Mouse (Mus musculus) hindbrain, embryonic 16.5 days (tissue): ENCODE results near the gene Usp19. TPM values are rescaled to one million over a fixed set of nuclear protein-coding genes. Genes with fewer than 3 reads are reported as not detected.

ENCODE experiments used
- ATAC-seq: fragments of 200-750 bp; cut with Nextera tagmentation; 2 replicates; pipeline ENCODE4 v1.8.0; 2017; ENCODE audit warnings: moderate TSS enrichment, moderate library complexity
- H3K27ac ChIP-seq: fragments of 300-500 bp; sonication (generic); 2 replicates; pipeline ENCODE4 v1.5.1; 2014; ENCODE audit warnings: low read depth, mild to moderate bottlenecking, control low read depth, low read length, moderate library complexity
- H3K27me3 ChIP-seq: fragments of 300-500 bp; sonication (generic); replicated peaks from 2 replicates; pipeline ENCODE4 v1.6.1; 2014; ENCODE audit warnings: low read length; ENCODE audit not compliant: control insufficient read depth, insufficient read depth
- H3K36me3 ChIP-seq: fragments of 300-500 bp; sonication (generic); 2 replicates; pipeline ENCODE4 v1.6.1; 2014; ENCODE audit warnings: mild to moderate bottlenecking, low read length, moderate library complexity, mixed read lengths; ENCODE audit not compliant: control insufficient read depth, insufficient read depth
- H3K4me1 ChIP-seq: fragments of 300-500 bp; sonication (generic); 2 replicates; pipeline ENCODE4 v1.6.1; 2014; ENCODE audit warnings: low read depth, low read length; ENCODE audit not compliant: control insufficient read depth, insufficient read depth
- H3K4me2 ChIP-seq: fragments of 300-500 bp; sonication (generic); 2 replicates; pipeline ENCODE4 v1.6.1; 2014; ENCODE audit warnings: mild to moderate bottlenecking, low read length, control low read depth, moderate library complexity
- H3K4me3 ChIP-seq: fragments of 300-500 bp; sonication (generic); 2 replicates; pipeline ENCODE4 v1.5.1; 2014; ENCODE audit warnings: mild to moderate bottlenecking, low read length, control low read depth, moderate library complexity
- H3K9ac ChIP-seq: fragments of 300-500 bp; sonication (generic); 2 replicates; pipeline ENCODE4 v1.6.1; 2014; ENCODE audit warnings: low read depth, mild to moderate bottlenecking, control low read depth, low read length, moderate library complexity
- H3K9me3 ChIP-seq: fragments of 300-500 bp; sonication (generic); 2 replicates; pipeline ENCODE4 v1.6.1; 2014; ENCODE audit warnings: mild to moderate bottlenecking, low read length, moderate library complexity; ENCODE audit not compliant: control insufficient read depth
- WGBS: fragments of 180-500 bp; shearing (Covaris S2); extraction: QIAGEN DNeasy Blood & Tissue Kit; methylation state at CpG from one replicate; pipeline ENCODE4 v1.1.7; 2014; 5-methylcytosine and 5-hydroxymethylcytosine counted together
- polyA plus RNA-seq: library from polyadenylated mRNA; unstranded; fragments of >200 nt; fragmentation: Nextera tagmentation; extraction: Ambion mirVana; gene quantifications from 2 replicates; pipeline ENCODE4 v1.2.1, GENCODE M21; 2015

Usp19 gene
- polyA plus RNA-seq, 1 experiment from 2014 or later: 56.3 TPM

DNA sequence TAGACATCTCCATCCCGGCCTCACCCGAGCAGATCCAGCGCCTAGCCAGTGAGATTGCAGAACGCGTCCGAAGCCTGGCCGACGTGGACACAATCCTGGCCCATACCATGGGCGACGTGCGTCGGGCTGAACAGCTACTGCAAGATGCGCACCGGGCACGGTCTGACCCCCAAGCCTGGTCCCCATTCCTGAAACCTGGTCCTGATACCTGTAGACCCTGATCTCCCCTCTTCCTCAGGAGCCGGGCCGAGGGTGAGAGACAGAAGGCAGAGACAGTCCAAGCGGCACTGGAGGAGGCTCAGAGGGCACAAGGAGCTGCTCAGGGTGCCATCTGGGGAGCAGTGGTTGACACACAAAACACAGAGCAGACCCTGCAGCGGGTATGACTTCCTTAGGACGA is 1.2 kb upstream of the Usp19 start:
- WGBS: 97% methylated on average over 20 of the region's 20 CpGs
- no peak overlapping the region for H3K9ac ChIP-seq
- H3K4me1 ChIP-seq: peaks cover 19% of the 10 kb centered on the region
- no peaks in the 10 kb centered on the region for H3K27me3 ChIP-seq
- H3K4me2 ChIP-seq: no peak overlapping the region
- 0 out of 2 replicates have a peak overlapping the region, but pooled peaks have one; percentile 19 for H3K27ac ChIP-seq
- no peaks in the 10 kb centered on the region for H3K9me3 ChIP-seq
- no peak for ATAC-seq
- H3K36me3 ChIP-seq: peaks cover 16% of the 10 kb centered on the region
- H3K4me3 ChIP-seq: no peak overlapping the region

GRCm38 (mm10) chr9:108489702-108490558 is 472 bp upstream of the Usp19 start:
- H3K36me3 ChIP-seq: peaks cover 23% of the 10 kb centered on the region
- peaks cover 19% of the 10 kb centered on the region for H3K4me1 ChIP-seq
- H3K4me3 ChIP-seq: peak overlapping the region; percentile 93
- WGBS: 61% methylated on average over 26 of the region's 26 CpGs
- peak overlapping the region; percentile 95 for H3K27ac ChIP-seq
- no peaks in the 10 kb centered on the region for H3K27me3 ChIP-seq
- peak; percentile 9; the same call in 1 of the 2 replicates for ATAC-seq
- no peaks in the 10 kb centered on the region for H3K9me3 ChIP-seq
- peak overlapping the region; percentile 59 for H3K4me2 ChIP-seq
- H3K9ac ChIP-seq: peak overlapping the region; percentile 94

GRCm38 (mm10) chr9:108491286-108491580 is 831 bp downstream of the Usp19 start:
- H3K4me1 ChIP-seq: peaks cover 19% of the 10 kb centered on the region
- peak overlapping the region; percentile 94 for H3K9ac ChIP-seq
- H3K9me3 ChIP-seq: no peaks in the 10 kb centered on the region
- no peaks in the 10 kb centered on the region for H3K27me3 ChIP-seq
- H3K4me2 ChIP-seq: peak overlapping the region; percentile 59
- H3K36me3 ChIP-seq: peaks cover 33% of the 10 kb centered on the region
- H3K27ac ChIP-seq: peak overlapping the region; percentile 95
- WGBS: 12% methylated on average over 12 of the region's 12 CpGs
- H3K4me3 ChIP-seq: peak overlapping the region; percentile 93
- no peak for ATAC-seq

DNA sequence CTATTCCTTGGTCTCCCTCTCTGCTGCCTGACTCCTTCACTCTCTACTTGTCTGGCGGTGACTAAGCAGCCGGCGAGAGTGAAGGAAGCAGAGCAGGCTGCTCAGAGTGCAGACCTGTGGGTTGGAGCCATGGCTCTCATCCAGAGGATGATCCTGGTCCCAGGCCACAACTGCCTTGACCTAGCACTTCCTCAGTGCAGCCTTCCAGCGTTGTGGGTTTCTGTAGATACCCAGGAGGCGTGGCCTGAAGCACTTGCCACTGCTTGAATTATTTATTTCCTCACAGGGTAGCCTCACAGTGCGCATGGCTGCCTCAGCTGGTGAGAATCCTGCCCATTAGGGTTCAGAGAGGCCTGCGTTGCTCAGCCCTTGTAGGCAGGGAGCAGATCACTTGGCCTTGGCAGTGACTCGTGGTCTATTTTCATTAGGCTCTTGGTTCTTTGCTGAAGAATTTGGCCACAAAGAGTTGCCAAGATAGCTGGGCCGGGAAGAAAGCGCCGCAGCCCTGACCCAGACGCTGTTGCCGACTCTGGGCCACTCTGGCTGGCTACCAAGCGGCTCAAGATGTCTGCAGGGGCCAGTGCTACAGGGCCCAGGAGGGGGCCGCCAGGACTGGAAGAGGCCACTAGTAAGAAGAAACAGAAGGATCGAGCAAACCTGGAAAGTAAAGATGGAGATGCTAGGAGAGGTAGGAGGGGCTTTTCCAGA is 1.8 kb downstream of the Usp19 start:
- Histone ChIP-seq H3K4me1 (peaks cover 19% of the 10 kb centered on the region), H3K4me2 (peak overlapping the region; percentile 59), H3K27me3 (no peaks in the 10 kb centered on the region), H3K36me3 (peaks cover 41% of the 10 kb centered on the region), H3K9me3 (no peaks in the 10 kb centered on the region), H3K27ac (no peak overlapping the region), H3K9ac (peak overlapping the region; percentile 94), H3K4me3 (peak overlapping the region; percentile 2)
- WGBS: 85% methylated on average over 16 of the region's 16 CpGs
- no peak for ATAC-seq

- H3K4me3 ChIP-seq: no peak overlapping the region
- WGBS: 98% methylated on average over 8 of the region's 8 CpGs
- no peak overlapping the region for H3K27ac ChIP-seq
- no peak for ATAC-seq
- peaks cover 19% of the 10 kb centered on the region for H3K4me1 ChIP-seq
- H3K9me3 ChIP-seq: no peaks in the 10 kb centered on the region
- no peak overlapping the region for H3K4me2 ChIP-seq
- H3K9ac ChIP-seq: no peak overlapping the region
- H3K27me3 ChIP-seq: no peaks in the 10 kb centered on the region
- peaks cover 48% of the 10 kb centered on the region for H3K36me3 ChIP-seq
Observed at GRCm38 (mm10) chr9:108493246-108493645, 2.8 kb downstream of the Usp19 start.

GRCm38 (mm10) chr9:108494146-108494825 is 3.9 kb downstream of the Usp19 start:
- Histone ChIP-seq H3K4me1 (peaks cover 19% of the 10 kb centered on the region), H3K36me3 (peaks cover 58% of the 10 kb centered on the region), H3K9me3 (no peaks in the 10 kb centered on the region), H3K27ac (no peak overlapping the region), H3K4me3 (no peak overlapping the region), H3K9ac (no peak overlapping the region), H3K4me2 (no peak overlapping the region), H3K27me3 (no peaks in the 10 kb centered on the region)
- 95% methylated on average over 19 of the region's 19 CpGs for WGBS
- ATAC-seq: no peak

DNA sequence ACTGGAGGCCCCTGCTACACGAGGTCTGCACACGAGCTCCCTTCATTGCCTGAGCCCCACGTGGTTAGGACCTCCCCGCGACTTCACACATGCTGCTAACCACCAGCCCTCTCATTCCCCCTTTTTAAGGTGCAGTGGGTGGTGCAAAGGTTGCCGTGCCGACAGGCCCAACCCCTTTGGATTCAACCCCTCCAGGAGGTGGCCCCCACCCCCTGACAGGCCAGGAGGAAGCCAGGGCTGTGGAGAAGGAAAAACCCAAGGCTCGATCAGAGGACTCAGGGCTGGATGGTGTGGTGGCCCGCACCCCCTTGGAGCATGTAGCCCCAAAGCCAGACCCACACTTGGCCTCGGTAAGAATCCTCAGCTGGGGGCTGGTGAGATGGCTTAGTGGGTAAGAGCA is 4.5 kb downstream of the Usp19 start:
- WGBS: 79% methylated on average over 10 of the region's 10 CpGs
- no peaks in the 10 kb centered on the region for H3K27me3 ChIP-seq
- ATAC-seq: no peak

GRCm38 (mm10) chr9:108499231-108499630 is 8.8 kb downstream of the Usp19 start:
- H3K9ac ChIP-seq: no peak overlapping the region
- H3K4me2 ChIP-seq: no peak overlapping the region
- no peak overlapping the region for H3K4me3 ChIP-seq
- ATAC-seq: no peak
- no peaks in the 10 kb centered on the region for H3K4me1 ChIP-seq
- WGBS: 97% methylated on average over 7 of the region's 7 CpGs
- peaks cover 70% of the 10 kb centered on the region for H3K36me3 ChIP-seq
- no peaks in the 10 kb centered on the region for H3K27me3 ChIP-seq
- no peaks in the 10 kb centered on the region for H3K9me3 ChIP-seq
- H3K27ac ChIP-seq: no peak overlapping the region

More for the DNA sequence above, 4.5 kb downstream of the Usp19 start:
- no peak overlapping the region for H3K9ac ChIP-seq
- no peak overlapping the region for H3K4me2 ChIP-seq
- no peaks in the 10 kb centered on the region for H3K9me3 ChIP-seq
- H3K36me3 ChIP-seq: peaks cover 63% of the 10 kb centered on the region
- H3K4me1 ChIP-seq: peaks cover 14% of the 10 kb centered on the region
- H3K27ac ChIP-seq: no peak overlapping the region
- no peak overlapping the region for H3K4me3 ChIP-seq

GRCm38 (mm10) chr9:108499943-108500342 is 9.5 kb downstream of the Usp19 start:
- WGBS: 97% methylated on average over 15 of the region's 15 CpGs
- H3K4me1 ChIP-seq: no peaks in the 10 kb centered on the region
- no peak overlapping the region for H3K4me3 ChIP-seq
- H3K9me3 ChIP-seq: no peaks in the 10 kb centered on the region
- peaks cover 62% of the 10 kb centered on the region for H3K36me3 ChIP-seq
- H3K9ac ChIP-seq: no peak overlapping the region
- H3K27ac ChIP-seq: no peak overlapping the region
- H3K27me3 ChIP-seq: no peaks in the 10 kb centered on the region
- no peak overlapping the region for H3K4me2 ChIP-seq
- no peak for ATAC-seq
